Mouse (Mus musculus) CH12.LX (cell line): Measurements from ENCODE around the gene Scaf4. TPM values are rescaled to one million over a fixed set of nuclear protein-coding genes. Genes with fewer than 3 reads are reported as not detected.

Experiments used
- DNase-seq: peaks from one replicate; pipeline ENCODE4 v3.0.0-alpha.2; 2013; ENCODE audit errors: extremely low read depth
- H3K27ac ChIP-seq: 2 replicates; pipeline ENCODE4 v1.5.1; 2012; ENCODE audit warnings: low read depth, mild to moderate bottlenecking, control low read depth, moderate library complexity; ENCODE audit not compliant: insufficient read depth
- H3K27me3 ChIP-seq: replicated peaks from 2 replicates; pipeline ENCODE3; 2012; ENCODE audit warnings: inconsistent platforms
- H3K36me3 ChIP-seq, 2 experiments: replicated peaks in 1 of 2; 2 replicates each; pipeline versions ENCODE3 to v1.6.1; 2012; ENCODE audit warnings: inconsistent platforms in 1 of 2, low read length in 1 of 2, mild to moderate bottlenecking in 1 of 2, mixed read lengths in 1 of 2, moderate library complexity in 1 of 2; ENCODE audit not compliant: control insufficient read depth in 1 of 2, insufficient read depth in 1 of 2
- H3K4me1 ChIP-seq, 2 experiments: 2 replicates each; pipeline ENCODE4 v1.6.1; 2012; ENCODE audit warnings: inconsistent platforms in 1 of 2, moderate library complexity in 1 of 2; ENCODE audit not compliant: insufficient read depth in 2 of 2, control insufficient read depth in 1 of 2
- H3K4me2 ChIP-seq: 2 replicates; pipeline ENCODE4 v1.6.1; 2012; ENCODE audit warnings: low read depth, mild to moderate bottlenecking, control low read depth; ENCODE audit not compliant: poor library complexity, insufficient read depth, severe bottlenecking
- H3K4me3 ChIP-seq, 3 experiments: fragments of 150-350 bp in 1 of 3; sonication (generic) in 1 of 3; replicated peaks in 1 of 3; 2 replicates each; pipeline versions ENCODE3 to v1.5.1; 2011 to 2012; ENCODE audit warnings: low read depth in 2 of 3, low read length in 2 of 3, mild to moderate bottlenecking in 2 of 3, moderate library complexity in 2 of 3, control low read depth in 1 of 3, improper control_type of control experiment in 1 of 3, inconsistent platforms in 1 of 3, mixed read lengths in 1 of 3; ENCODE audit not compliant: poor library complexity in 1 of 3
- H3K79me2 ChIP-seq: replicated peaks from 2 replicates; pipeline ENCODE4 v1.6.1; 2012; ENCODE audit warnings: mild to moderate bottlenecking, moderate library complexity; ENCODE audit not compliant: control insufficient read depth, poor library complexity, insufficient read depth, severe bottlenecking; ENCODE audit errors: extremely low read depth
- H3K9ac ChIP-seq: 2 replicates; pipeline ENCODE4 v1.6.1; 2012; ENCODE audit warnings: low read depth, mild to moderate bottlenecking, control low read depth, moderate library complexity; ENCODE audit not compliant: insufficient read depth
- H3K9me3 ChIP-seq: replicated peaks from 2 replicates; pipeline ENCODE3; 2012; ENCODE audit warnings: low read length, inconsistent platforms, mixed read lengths
- BHLHE40 ChIP-seq: IDR thresholded peaks from 2 replicates; pipeline ENCODE4 v1.6.1; 2011; ENCODE audit warnings: mild to moderate bottlenecking, low read depth, low read length, improper control_type of control experiment
- CHD1 ChIP-seq: IDR thresholded peaks from 2 replicates; pipeline ENCODE4 v1.6.1; 2012; ENCODE audit warnings: low read depth, low read length, improper control_type of control experiment, inconsistent platforms
- E2F4 ChIP-seq: IDR thresholded peaks from 2 replicates; pipeline ENCODE4 v1.6.1; 2011; ENCODE audit warnings: low read depth, low read length, improper control_type of control experiment; ENCODE audit not compliant: insufficient replicate concordance
- ETS1 ChIP-seq: conservative IDR thresholded peaks from 2 replicates; pipeline ENCODE4 v1.6.1; 2012; ENCODE audit warnings: low read depth, mild to moderate bottlenecking, inconsistent platforms, low read length, improper control_type of control experiment, moderate library complexity
- IRF4 ChIP-seq: IDR thresholded peaks from 2 replicates; pipeline ENCODE4 v1.6.1; 2014; ENCODE audit warnings: low read depth, mild to moderate bottlenecking, inconsistent platforms, low read length, improper control_type of control experiment
- JUND ChIP-seq: conservative IDR thresholded peaks from 2 replicates; pipeline ENCODE4 v1.6.1; 2011; ENCODE audit warnings: low read depth, low read length, improper control_type of control experiment
- KAT2A ChIP-seq: IDR thresholded peaks from 2 replicates; pipeline ENCODE4 v1.6.1; 2012; ENCODE audit warnings: low read length, improper control_type of control experiment, inconsistent platforms; ENCODE audit not compliant: insufficient replicate concordance
- MEF2A ChIP-seq: IDR thresholded peaks from 2 replicates; pipeline ENCODE4 v1.6.1; 2014; ENCODE audit warnings: low read depth, mild to moderate bottlenecking, inconsistent platforms, low read length, improper control_type of control experiment, borderline replicate concordance
- POLR2AphosphoS2 ChIP-seq: IDR thresholded peaks from 2 replicates; pipeline ENCODE4 v1.6.1; 2011; ENCODE audit warnings: low read depth, low read length, improper control_type of control experiment
- RAD21 ChIP-seq: IDR thresholded peaks from 2 replicates; pipeline ENCODE4 v1.6.1; 2011; ENCODE audit warnings: low read depth, mild to moderate bottlenecking, low read length, improper control_type of control experiment, moderate library complexity
- SMC3 ChIP-seq: IDR thresholded peaks from 2 replicates; pipeline ENCODE4 v1.6.1; 2011; ENCODE audit warnings: low read depth, low read length, improper control_type of control experiment
- TCF12 ChIP-seq: IDR thresholded peaks from 2 replicates; pipeline ENCODE4 v1.6.1; 2014; ENCODE audit warnings: low read depth, mild to moderate bottlenecking, inconsistent platforms, low read length, improper control_type of control experiment
- ZC3H11A ChIP-seq: IDR thresholded peaks from 2 replicates; pipeline ENCODE4 v1.6.1; 2012; ENCODE audit warnings: low read depth, mild to moderate bottlenecking, inconsistent platforms, low read length, improper control_type of control experiment
- ZMIZ1 ChIP-seq: IDR thresholded peaks from 2 replicates; pipeline ENCODE4 v1.6.1; 2012; ENCODE audit warnings: low read depth, mild to moderate bottlenecking, inconsistent platforms, low read length, improper control_type of control experiment
- ZNF384 ChIP-seq: IDR thresholded peaks from 2 replicates; pipeline ENCODE4 v1.6.1; 2012; ENCODE audit warnings: low read depth, low read length, improper control_type of control experiment, inconsistent platforms
- dilution Hi-C: fragments of 300-500 bp; cut with MboI; formaldehyde crosslinking; loops from 2 replicates; pipeline ENCODE4 v1.14.3; 2020; ENCODE audit warnings: low sequenced_read_pairs; ENCODE audit not compliant: extremely low pct_unique_long_range_greater_than_20kb, extremely low pct_ligation_motif_present
- in situ Hi-C: fragments of 300-500 bp; cut with MboI; formaldehyde crosslinking; loops from 3 replicates; pipeline ENCODE4 v1.14.3; 2019; ENCODE audit warnings: low sequenced_read_pairs, low pct_ligation_motif_present, low pct_unique_long_range_greater_than_20kb, mixed read lengths
- polyA plus RNA-seq: library from polyadenylated mRNA; unstranded; fragments of >175 nt; gene quantifications from 2 replicates; pipeline ENCODE4 v1.2.1, GENCODE M21; 2012; ENCODE audit warnings: low read depth; ENCODE audit not compliant: insufficient read length
- total RNA-seq, 2 experiments: library from RNA; depleted of rRNA; stranded (reverse); fragments of 300-350 nt in 1 of 2; fragments of >200 nt in 1 of 2; gene quantifications; 2 replicates each; pipeline ENCODE4 v1.2.3; 2012 to 2014

The Scaf4 gene
- total and polyA plus RNA-seq, 3 experiments, result 6.0 to 60.4 (median 17.5) TPM

DNA sequence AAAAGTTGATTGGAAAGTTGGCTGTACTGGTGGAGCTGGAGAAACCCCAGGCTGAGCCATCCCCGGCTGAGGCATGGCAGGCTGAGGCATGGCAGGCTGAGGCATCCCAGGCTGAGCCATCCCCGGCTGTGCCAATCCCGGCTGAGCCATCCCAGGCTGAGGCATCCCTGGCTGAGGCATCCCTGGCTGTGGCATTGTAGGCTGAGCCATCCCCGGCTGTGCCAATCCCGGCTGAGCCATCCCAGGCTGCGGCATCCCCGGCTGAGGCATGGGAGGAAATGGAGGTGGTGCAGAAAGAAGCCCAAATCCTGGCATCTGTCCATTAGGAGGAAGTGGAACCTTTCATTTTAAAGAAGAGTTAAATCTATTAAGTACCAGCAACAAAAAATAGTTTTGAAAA, 34.2 kb downstream of the Scaf4 start:
- Histone ChIP-seq H3K4me1 (no peaks in the 10 kb centered on the region), H3K27ac (no peak overlapping the region), H3K79me2 (no peaks in the 10 kb centered on the region), H3K9ac (no peak overlapping the region), H3K4me2 (no peak overlapping the region), H3K9me3 (no peaks in the 10 kb centered on the region), H3K36me3 (peaks cover 59 to 92% of the 10 kb centered on the region in 2 experiments), H3K4me3 (no peak overlapping the region), H3K27me3 (no peaks in the 10 kb centered on the region)
- DNase-seq, result no peak
- TF ChIP-seq KAT2A (no peak), ETS1 (no peak), ZC3H11A (no peak), IRF4 (no peak), POLR2AphosphoS2 (no peak), TCF12 (no peak), BHLHE40 (no peak), ZNF384 (no peak), E2F4 (no peak)
- dilution Hi-C loops, result no loop called here
- in situ Hi-C loops, result no loop called here

DNA sequence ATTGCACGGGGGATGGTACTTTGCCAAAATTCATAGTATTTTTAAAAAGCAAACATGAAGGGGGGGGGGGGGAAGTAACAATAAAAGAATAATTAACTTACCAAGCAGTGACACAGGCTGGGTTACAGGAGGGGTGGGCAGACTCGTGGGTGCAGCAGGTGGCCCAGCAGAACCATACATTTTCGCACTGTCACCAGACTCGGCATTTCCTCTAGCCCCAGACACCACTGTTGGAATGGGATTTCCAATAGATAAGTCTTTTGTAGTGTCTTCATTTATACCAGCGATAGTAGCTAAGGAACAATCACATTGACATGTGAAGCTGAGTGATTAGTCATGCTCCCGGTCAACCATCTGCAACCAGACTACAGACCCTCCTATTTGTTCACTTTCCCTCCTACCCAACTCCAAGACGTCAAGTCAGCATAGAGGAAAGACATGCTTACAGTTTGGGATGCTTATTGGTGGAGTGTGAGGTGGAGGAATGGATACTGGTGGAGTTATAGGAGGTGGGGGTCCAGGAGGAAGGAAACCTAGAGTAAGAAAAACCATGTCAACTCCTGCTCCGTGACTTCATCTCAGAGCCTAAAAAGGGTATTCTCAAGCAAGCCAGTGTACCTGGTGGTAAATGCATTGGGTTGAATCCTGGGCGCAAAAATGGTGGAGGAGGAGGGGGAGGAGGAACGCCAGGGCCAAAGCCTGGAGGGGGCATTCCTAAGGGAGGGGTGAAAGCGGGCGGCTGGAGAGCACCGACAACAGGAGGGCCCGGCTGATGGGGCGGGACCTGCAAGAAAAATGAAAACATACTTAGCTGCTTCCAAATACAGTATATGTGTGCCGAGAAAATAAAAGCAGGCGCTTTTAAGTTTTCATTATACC, 41.6 kb downstream of the Scaf4 start:
- dilution Hi-C loops, result no loop called here
- Histone ChIP-seq H3K27me3 (no peaks in the 10 kb centered on the region), H3K4me3 (no peak overlapping the region)
- TF ChIP-seq TCF12 (no peak), MEF2A (no peak), ZMIZ1 (no peak), SMC3 (no peak), CHD1 (no peak), RAD21 (no peak), KAT2A (no peak), E2F4 (no peak), JUND (no peak)
- TF ChIP-seq, all 38 proteins: peak for 0
- Histone ChIP-seq H3K36me3 (peaks cover 70 to 94% of the 10 kb centered on the region in 2 experiments), H3K27ac (no peak overlapping the region), H3K79me2 (no peaks in the 10 kb centered on the region), H3K4me1 (no peaks in the 10 kb centered on the region), H3K9ac (no peak overlapping the region), H3K9me3 (no peaks in the 10 kb centered on the region), H3K4me2 (no peak overlapping the region)
- in situ Hi-C loops, result no loop called here
- DNase-seq, result no peak
